In the genomic region with DNA sequence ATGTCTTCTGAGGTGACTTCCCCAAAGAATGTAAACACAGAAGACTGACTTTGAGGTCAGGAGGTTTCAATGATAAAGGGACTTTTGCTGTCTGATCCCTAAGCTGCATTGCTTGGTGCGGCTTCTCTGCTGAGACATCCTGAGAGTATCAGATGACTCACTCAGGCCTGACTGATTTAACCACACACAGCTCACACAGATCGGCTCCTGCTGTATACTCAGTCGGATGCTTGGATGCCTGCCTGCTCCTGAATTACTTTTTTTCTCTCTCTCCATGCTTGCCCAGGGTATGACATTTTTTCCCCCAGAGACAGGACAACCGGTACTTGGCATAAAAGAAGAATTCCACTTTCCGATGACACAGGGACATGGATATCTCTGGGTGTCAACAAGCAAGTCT, we compare ENCODE assay signal across 8 mouse cellular contexts.
DNase-seq lines count a peak whose midpoint lies in the region.
"Had no signal": no experiment of that assay in that cellular context is flagged by ENCODE, and none has a peak within 500 bp of the region (broad histone marks: within the 10 kb centered on the region; RNA-seq: fewer than 3 reads in every experiment).

No protein-coding gene starts in this region.

- peak; percentile 11 to 69 for DNase-seq in left cerebral cortex, postnatal 25 days (ENCODE audit: low spot score in 2 of 2)
- no peak for DNase-seq in left cerebral cortex, postnatal 4 days
- DNase-seq in Muller cell, postnatal 12 days (ENCODE audit: inconsistent ontology term), result peak; percentile 81
- peak; percentile 41 for DNase-seq in cerebellum, adult 9-10 months
- DNase-seq in skeletal muscle tissue, adult 2 months (ENCODE audit: low read depth, low spot score), result peak; percentile 6
- no peak for DNase-seq in heart, postnatal 4 days
- no peak for DNase-seq in spleen, postnatal 14 days (ENCODE audit: low spot score in 2 of 2)
- DNase-seq: kidney, postnatal 14 days had no signal

- intact Hi-C loops in left cerebral cortex, postnatal 25 days (cut with DNase I), result no loop called here
- intact Hi-C loops in left cerebral cortex, postnatal 4 days (cut with DNase I), result no loop called here

Comparison
In these comparisons a context has a peak if more than half of its experiments do, and no peak if none do; other contexts are left out.
1. DNase-seq: peak in left cerebral cortex, postnatal 25 days (2 of 2), Muller cell, postnatal 12 days (single experiment), cerebellum, adult 9-10 months (single experiment) and skeletal muscle tissue, adult 2 months (single experiment); none in left cerebral cortex, postnatal 4 days (single experiment), heart, postnatal 4 days (single experiment) and spleen, postnatal 14 days (0 of 2).